Mouse (Mus musculus): ENCODE data around the gene Pcbp4.

DNA sequence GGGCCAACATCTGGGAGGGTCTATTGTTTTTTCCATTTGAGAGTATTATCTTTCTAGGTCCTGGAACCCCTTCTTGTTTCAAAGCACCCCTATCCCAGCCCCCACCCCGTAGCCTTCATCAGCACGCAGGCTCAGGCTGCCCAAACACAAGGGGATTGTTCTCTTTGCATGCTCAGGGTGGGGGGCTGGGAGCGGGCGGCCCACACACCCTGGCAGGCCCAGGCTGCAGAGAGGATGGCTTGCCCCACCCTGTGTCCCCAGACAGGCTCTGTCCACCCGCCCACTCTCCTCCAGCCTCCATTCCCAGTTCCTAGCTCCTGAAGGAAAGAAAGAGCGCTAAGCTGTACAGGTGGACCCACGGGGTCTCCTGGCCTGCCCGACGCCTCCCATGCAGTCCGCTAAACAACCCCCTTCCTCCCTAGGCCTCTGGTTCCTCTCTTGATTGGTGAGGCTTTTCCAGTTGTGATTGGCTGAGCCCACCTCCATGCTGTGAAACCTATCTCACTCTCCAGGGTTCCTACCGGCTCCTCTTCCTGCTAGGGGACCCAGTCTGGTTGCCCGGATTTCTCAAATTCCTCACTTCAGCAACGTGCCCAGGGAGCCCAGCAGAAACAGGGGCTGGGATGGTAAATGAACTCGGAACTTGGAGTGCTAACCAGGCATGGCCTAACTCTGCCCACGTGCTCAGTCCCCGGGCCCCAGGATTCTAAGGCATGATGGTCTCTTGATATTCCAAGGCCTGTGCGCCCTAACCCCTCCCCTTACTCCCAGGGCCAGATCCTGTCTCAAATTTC lies 2.0 kb downstream of the Pcbp4 start:
- TF ChIP-seq CTCF (conservative IDR thresholded peaks at IDR 0.05; ENCODE audit: insufficient read depth, insufficient read length, low read depth, low read length) (no peak), POLR2A (IDR thresholded peaks at IDR 0.05; ENCODE audit: low read depth, low read length) (no peak)
